18 mouse cellular contexts compared by ENCODE assay signal in genomic region chr14:108867816-108868215, GRCm38 (mm10). TPM values are rescaled to one million over a fixed set of nuclear protein-coding genes. Genes with fewer than 3 reads are reported as not detected.
A peak's percentile ranks its signal among the peaks of the same experiment; 100 is the strongest.
DNase-seq lines count a peak whose midpoint lies in the region; ATAC-seq lines count a peak whose summit lies in the region.
"Had no signal": no experiment of that assay in that cellular context is flagged by ENCODE, and none has a peak within 500 bp of the region (broad histone marks: within the 10 kb centered on the region; RNA-seq: fewer than 3 reads in every experiment).

No protein-coding gene starts in this region.

- ATAC-seq in megakaryocyte, adult 5-6 weeks (ENCODE audit: poor library complexity, severe bottlenecking) = no peak
- ATAC-seq: forebrain, embryonic 14.5 days; hindbrain, embryonic 16.5 days had no signal

- peak; percentile 2 to 3 for DNase-seq in heart, adult 18-20 months
- DNase-seq in heart, adult 11 months = no peak
- peak; percentile 11 for DNase-seq in 3134 (ENCODE audit: extremely low read depth, insufficient read length, low spot score)
- DNase-seq in adrenal gland, adult (ENCODE audit: inconsistent age in 2 of 2, low spot score in 1 of 2) = peak; percentile 68 to 77
- peak; percentile 52 for DNase-seq in brain, adult 2 months (ENCODE audit: low read depth, low spot score)
- no peak for DNase-seq in frontal cortex, postnatal 25 days (ENCODE audit: low spot score in 2 of 2)
- DNase-seq: cerebellum, adult 9-10 months; gastrocnemius, adult 2 months; heart, postnatal 36 days; kidney, adult 18-20 months; kidney, postnatal 14 days; lung, postnatal 4 days; right cerebral cortex, postnatal 14 days; thymus, postnatal 25 days had no signal

RNA-seq across cellular contexts. Expression of gene Slitrk1, which starts 46.1 kb away (rescaled TPM):
- not detected for total RNA-seq in heart, adult 18-20 months (2021)
- not detected in 2 replicates for total RNA-seq in megakaryocyte, adult 5-6 weeks (2015)
- total RNA-seq in megakaryocyte, adult 5-6 weeks (2017) = not detected in 2 replicates
- total RNA-seq: heart, postnatal 36 days; monocyte, adult 5-6 weeks had no signal

Comparison
In these comparisons a context has a peak if more than half of its experiments do, and no peak if none do; other contexts are left out.
1. DNase-seq: peak in heart, adult 18-20 months (2 of 2), 3134 (single experiment), adrenal gland, adult (2 of 2) and brain, adult 2 months (single experiment); none in heart, adult 11 months (single experiment) and frontal cortex, postnatal 25 days (0 of 2).